Mouse (Mus musculus): ENCODE results near the gene Leng9.

GRCm38 (mm10) chr7:4119976-4120921 lies 29.9 kb downstream of the Leng9 start:
- TF ChIP-seq EP300 (optimal IDR thresholded peaks at IDR 0.05), result no peak
- TF ChIP-seq CTCF (IDR thresholded peaks at IDR 0.05; ENCODE audit: low read depth), result no peak
